Mouse (Mus musculus): ENCODE data around the gene Efcab1.
"Not testable (repeated sequence)": the region's sequence is repeated elsewhere in the genome, so short reads cannot be mapped to it uniquely, and the experiment has no call there.

Efcab1 gene

GRCm38 (mm10) chr16:14906393-14907100 lies at the start of gene Efcab1:
Gene Efcab1, plus strand, starts transcription at chr16:14906606.
- DNase-seq (ENCODE audit: low read depth, low spot score), result no peak

DNA sequence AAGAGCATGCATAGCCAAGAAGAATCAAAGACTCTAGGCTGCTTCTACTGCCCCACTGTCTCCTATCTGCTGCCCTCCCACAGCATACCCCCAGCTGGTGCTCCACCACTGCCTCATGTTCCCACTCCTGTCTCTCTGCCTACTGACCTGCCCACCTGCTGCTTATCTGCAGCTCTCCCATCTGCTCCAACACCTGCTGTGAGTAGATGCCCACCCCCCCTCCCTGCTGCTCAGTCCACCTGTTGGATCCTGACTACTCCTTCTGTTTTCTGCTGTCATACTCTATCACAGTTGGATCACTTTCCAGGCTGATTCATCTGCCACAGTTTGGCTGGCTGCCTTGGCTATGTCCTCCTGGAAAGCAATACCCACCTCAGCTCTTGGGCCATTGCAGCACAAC lies 47.0 kb upstream of the Efcab1 start:
- DNase-seq (ENCODE audit: low read depth, low spot score), result no peak

- DNase-seq (ENCODE audit: low read depth, low spot score), result no peak
Measured at GRCm38 (mm10) chr16:14884916-14885315, 21.5 kb upstream of the Efcab1 start.

GRCm38 (mm10) chr16:14885372-14885771 lies 21.0 kb upstream of the Efcab1 start:
- no peak for DNase-seq (ENCODE audit: low read depth, low spot score)

GRCm38 (mm10) chr16:14892492-14892891 lies 13.9 kb upstream of the Efcab1 start:
- DNase-seq (ENCODE audit: low read depth, low spot score), result no peak

DNA sequence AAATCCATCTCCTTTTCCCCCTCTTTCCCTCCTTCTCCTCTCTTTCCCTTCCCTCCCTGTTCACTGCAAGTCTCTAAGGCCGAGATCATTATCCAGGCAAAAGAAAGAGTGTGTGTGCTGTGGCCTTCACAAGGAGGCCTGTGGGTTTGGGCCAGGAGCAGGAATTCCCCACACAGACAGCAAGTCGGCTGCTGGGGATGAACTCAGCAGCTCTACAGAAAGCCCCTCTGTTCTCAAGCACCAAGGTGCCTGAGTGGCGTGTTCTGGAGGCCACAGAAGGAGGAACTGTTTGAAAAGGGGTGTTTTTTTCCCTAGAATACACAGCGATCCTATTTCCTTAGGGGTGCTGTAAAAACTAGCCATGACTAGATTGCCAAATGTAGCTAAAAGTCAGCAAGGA lies 12.5 kb upstream of the Efcab1 start:
- DNase-seq (ENCODE audit: low read depth, low spot score), result no peak

DNA sequence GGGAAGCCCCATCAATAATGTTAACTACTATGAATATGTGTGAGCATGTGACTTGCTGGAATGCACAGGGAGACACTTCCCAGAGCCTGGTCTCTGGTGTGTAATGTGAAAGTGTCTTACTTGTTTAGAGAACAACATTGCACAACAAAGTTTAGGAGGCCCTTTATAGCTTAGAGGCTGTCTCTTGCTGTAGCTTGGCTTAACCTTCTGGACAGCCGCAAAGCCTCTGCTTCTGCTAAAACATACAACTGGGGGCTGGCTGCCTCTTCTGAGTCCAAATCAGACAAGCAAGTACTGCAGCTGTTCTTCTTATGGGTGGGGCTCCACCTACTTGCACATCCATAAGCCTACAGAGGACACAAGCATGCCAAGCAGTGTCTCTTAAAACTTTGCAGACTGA lies 11.7 kb upstream of the Efcab1 start:
- DNase-seq (ENCODE audit: low read depth, low spot score), result no peak

DNA sequence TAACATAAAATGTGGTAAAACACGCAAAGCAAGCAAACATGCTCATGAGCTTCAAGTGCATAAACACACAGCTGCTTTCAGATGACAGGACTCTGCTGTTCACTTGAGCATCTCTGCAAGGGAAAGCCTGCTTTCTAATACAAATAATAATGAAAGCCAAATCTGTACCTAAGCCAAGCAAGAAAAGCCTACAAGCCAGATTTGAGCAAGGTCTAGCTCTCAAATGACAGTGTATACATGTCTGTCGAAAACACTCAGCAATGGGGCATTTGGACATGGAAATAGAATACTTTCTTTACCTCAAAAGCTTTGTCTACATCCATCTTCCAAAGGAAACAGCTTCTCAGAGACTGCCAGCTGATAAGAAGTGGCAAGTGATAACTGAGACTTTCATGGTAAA lies 10.9 kb upstream of the Efcab1 start:
- no peak for DNase-seq (ENCODE audit: low read depth, low spot score)

DNA sequence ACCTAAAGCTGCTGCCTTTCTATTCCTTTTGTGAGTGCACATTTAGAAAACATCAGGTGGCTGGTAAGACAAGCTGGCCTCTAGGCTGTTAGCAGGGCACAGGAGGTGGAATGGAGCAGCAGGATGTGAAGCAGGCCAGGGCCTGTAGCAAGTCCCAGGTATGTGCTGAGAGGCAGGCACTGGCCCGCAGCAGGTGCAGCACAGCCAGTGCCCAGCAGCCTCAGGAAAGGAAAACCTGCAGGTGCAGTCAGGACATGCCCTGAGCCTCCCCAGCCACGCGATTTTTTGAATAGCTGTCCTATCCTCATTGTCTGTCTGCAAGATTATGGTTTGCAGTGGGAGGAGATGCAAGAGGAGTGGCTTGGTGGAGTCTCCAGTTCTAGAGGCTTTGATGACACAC lies 24.3 kb downstream of the Efcab1 start:
- not testable (repeated sequence) for DNase-seq (ENCODE audit: low read depth, low spot score)

DNA sequence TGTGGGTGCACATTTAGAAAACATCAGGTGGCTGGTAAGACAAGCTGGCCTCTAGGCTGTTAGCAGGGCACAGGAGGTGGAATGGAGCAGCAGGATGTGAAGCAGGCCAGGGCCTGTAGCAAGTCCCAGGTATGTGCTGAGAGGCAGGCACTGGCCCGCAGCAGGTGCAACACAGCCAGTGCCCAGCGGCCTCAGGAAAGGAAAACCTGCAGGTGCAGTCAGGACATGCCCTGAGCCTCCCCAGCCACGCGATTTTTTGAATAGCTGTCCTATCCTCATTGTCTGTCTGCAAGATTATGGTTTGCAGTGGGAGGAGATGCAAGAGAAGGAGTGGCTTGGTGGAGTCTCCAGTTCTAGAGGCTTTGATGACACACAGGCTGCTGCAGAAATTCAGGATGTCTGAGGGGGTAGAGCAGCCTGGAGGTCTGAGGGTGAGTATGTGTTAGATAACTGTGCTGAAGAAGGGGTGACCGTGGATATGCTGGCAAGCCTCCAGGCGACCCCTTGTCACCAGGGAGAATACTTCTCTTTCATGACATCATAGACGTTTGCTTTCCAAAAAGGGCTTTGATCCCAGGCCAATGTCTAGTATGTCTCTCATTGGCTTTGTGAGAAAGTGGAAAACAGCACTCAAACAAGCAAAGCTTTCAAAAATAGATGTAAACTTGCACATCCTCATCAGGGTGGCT lies 30.2 kb downstream of the Efcab1 start:
- not testable (repeated sequence) for DNase-seq (ENCODE audit: low read depth, low spot score)

DNA sequence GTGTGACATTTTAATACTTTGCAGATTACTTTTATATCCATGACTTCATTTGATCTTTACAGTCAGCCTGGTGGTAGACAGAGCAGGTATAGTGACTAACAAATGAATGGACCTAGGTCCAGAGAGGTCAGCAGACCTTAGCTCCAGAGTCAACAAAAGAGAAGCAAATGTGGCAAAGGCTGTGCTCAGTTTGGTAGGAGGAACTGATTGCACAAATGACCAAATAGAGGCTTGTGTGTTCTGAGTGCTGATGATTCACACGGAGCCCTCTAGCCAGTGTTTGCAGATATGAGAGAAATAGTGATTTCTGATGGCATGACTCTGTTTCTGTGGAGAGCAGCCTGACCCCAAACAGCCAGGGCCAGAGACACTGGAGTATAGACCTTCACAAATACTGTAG lies 33.1 kb downstream of the Efcab1 start:
- DNase-seq (ENCODE audit: low read depth, low spot score), result no peak

DNA sequence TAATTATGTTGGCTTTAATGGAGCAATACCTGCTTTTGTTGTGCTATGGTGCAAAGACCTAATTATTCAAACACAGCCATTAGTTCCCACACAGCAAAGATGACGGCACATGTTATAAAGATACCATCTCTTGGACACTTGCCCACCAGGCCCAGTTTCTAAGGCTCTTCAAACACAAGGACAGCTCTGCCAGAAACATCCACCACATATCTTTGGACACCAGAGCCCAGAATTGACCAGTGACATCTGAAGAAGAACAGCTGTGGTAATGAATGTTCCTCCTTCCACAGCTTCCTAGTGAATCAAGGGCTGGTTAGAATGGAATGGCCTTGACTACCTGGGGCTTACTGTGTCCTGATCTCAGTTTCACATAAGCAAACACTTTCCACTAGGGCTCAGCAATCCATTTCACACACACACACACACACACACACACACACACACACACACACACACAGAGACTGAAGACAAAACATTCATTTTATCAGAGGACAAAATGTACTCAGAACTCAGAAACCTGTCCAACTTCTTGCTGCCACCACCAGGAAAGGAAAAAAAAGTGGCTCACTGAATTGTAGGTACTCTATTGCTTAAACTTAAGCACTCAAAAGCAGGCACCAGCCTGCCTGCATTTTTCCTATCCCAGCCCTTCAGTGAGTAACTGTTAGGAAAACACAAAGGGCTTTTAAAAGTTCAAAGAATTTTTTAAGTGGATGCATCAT lies 33.7 kb downstream of the Efcab1 start:
- DNase-seq (ENCODE audit: low read depth, low spot score), result no peak

DNA sequence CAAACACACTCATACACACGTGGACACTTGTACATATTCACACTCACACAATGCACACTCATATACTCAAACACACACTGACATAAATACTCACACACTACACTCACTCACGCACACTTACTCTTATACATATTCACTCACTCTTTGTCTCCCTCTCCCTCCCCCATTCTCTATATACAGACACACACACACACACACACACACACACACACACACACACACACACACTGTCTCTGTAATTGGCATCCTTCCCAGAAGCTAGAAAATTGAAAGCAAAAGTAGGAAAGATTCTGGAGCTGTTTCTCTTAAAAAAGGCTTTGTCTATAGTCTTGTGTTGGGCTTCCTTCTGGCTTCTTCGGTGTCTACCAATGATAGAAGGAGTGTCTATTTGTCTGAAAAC lies 34.5 kb downstream of the Efcab1 start:
- DNase-seq (ENCODE audit: low read depth, low spot score), result no peak

- no peak for DNase-seq (ENCODE audit: low read depth, low spot score)
Measured at GRCm38 (mm10) chr16:14943530-14943929, 37.1 kb downstream of the Efcab1 start.

- not testable (repeated sequence) for DNase-seq (ENCODE audit: low read depth, low spot score)
Measured at GRCm38 (mm10) chr16:14947561-14947960, 41.2 kb downstream of the Efcab1 start.

- no peak for DNase-seq (ENCODE audit: low read depth, low spot score)
Measured at GRCm38 (mm10) chr16:14951894-14952293, 45.5 kb downstream of the Efcab1 start.

DNA sequence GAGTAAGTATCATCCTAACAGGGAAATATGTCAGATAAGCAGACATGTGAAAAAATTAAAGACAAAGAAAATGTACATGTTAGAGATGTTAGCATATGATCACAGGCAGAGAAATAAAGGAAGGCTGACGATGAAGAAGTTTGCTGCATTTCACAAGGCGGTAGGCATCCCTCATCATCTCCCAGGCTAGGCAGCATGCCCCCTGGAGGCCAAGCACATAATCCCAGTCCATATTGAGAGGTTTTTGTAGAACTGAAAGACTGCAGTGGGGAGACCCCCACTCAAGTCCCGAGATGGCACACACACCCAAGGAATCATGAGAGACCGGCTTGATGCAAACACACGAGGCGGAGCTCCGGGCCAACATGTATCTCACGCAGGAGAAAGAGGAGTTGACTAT lies 53.3 kb downstream of the Efcab1 start:
- DNase-seq (ENCODE audit: low read depth, low spot score), result no peak

DNA sequence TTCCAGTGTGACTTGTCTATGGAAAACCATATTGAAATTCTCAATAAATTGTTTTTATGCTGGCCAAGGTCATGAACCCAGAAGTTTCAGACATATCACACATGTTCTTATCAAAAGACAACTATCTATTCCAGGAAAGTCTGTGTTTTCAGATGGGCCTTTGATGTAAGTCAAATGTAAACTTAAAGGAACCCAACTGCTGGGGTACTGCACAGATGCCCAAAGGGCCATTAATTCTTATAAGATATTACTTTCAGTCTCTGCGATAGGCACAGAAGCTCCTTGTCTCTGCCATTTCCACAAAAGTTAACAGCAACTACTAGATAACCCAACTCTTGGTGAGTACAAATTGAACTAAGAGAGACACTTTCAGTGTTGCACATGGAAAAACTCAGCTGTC lies 67.3 kb downstream of the Efcab1 start:
- no peak for DNase-seq (ENCODE audit: low read depth, low spot score)

- no peak for DNase-seq (ENCODE audit: low read depth, low spot score)
Measured at GRCm38 (mm10) chr16:14979228-14979627, 72.8 kb downstream of the Efcab1 start.

GRCm38 (mm10) chr16:14989614-14990268 lies 83.3 kb downstream of the Efcab1 start:
- no peak for DNase-seq (ENCODE audit: low read depth, low spot score)

DNA sequence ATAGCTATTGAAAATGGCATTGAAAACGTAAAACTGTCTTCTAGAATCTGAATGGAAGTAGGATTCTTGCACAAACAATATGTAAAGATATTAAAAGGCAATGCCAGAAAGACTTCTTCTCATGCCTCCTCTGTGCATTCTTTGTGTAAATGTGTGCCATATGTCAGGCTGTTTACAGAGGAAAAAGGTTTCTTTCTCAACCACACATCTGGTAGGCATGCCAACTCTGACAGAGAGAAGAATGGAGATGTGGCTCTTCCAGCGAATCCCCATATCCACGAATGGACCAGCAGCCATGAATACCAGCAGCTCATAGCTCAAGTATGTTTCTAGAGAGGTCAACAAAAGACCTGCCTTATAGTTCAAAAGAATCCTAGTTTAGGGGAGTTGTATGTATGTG lies 84.6 kb downstream of the Efcab1 start:
- DNase-seq (ENCODE audit: low read depth, low spot score), result no peak

GRCm38 (mm10) chr16:14992461-14993107 lies 86.2 kb downstream of the Efcab1 start:
- no peak for DNase-seq (ENCODE audit: low read depth, low spot score)
